Mouse (Mus musculus) small intestine, adult 2 months (tissue): ENCODE measurements around the gene Itprip.

ENCODE experiments used
- CTCF ChIP-seq: fragments of 200-500 bp; IDR thresholded peaks from 2 replicates; pipeline ENCODE4 v1.5.1; 2012; ENCODE audit warnings: low read depth, mild to moderate bottlenecking, control low read depth, inconsistent platforms, low read length, moderate library complexity, mixed read lengths; ENCODE audit not compliant: insufficient replicate concordance, insufficient read length; ENCODE audit errors: extremely low read depth
- POLR2A ChIP-seq: fragments of 200-500 bp; IDR thresholded peaks from 2 replicates; pipeline ENCODE4 v1.6.1; 2012; ENCODE audit warnings: low read depth, mild to moderate bottlenecking, control low read depth, inconsistent platforms, low read length, moderate library complexity

- TF ChIP-seq POLR2A (no peak), CTCF (no peak)
Measured at GRCm38 (mm10) chr19:47884296-47885085, 34.6 kb downstream of the Itprip start.
